Mouse (Mus musculus) thymus, postnatal 4 days (tissue): ENCODE data around the gene Limk2.

Experiments
- DNase-seq: peaks from one replicate; pipeline ENCODE4 v3.0.0; 2021

Limk2 gene

DNA sequence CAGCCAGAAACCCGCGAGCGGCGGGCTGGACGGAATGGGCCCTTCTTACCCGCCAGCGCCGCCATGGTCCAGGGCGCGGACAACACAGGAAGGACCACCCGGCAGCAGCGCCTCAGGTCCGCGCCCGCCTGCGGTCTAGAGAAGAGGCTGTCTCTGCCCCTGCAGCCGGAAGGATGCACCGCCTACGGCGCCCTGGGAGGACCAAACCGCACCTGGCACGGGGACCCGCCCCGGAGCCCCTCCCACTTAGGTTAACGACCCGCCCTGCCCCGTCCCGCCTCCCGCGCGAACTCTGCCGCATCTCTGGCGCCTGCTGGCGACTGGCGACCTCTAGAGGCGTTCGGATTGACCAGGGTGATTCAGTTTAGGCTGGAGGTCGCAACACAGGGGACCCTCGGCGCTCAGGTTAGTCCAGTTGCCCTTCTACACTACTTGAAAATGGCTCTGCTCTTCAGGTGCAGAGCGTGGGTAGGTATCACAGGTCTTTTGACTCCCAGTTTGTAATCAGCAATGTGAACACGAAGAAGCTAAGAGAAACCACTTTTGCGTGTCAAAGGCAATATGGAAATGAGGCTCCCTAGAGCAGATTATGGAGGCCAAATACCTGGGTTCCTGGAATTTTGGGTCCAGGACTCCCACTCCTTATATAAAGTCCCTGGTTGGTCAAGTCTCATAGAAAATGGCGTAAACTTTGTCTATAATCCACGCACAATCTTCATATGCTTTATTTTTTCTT lies at the start of gene Limk2:
Gene Limk2, minus strand, starts transcription at position 193 of the 736 bp plus-strand sequence.
- peak; percentile 99 for DNase-seq

DNA sequence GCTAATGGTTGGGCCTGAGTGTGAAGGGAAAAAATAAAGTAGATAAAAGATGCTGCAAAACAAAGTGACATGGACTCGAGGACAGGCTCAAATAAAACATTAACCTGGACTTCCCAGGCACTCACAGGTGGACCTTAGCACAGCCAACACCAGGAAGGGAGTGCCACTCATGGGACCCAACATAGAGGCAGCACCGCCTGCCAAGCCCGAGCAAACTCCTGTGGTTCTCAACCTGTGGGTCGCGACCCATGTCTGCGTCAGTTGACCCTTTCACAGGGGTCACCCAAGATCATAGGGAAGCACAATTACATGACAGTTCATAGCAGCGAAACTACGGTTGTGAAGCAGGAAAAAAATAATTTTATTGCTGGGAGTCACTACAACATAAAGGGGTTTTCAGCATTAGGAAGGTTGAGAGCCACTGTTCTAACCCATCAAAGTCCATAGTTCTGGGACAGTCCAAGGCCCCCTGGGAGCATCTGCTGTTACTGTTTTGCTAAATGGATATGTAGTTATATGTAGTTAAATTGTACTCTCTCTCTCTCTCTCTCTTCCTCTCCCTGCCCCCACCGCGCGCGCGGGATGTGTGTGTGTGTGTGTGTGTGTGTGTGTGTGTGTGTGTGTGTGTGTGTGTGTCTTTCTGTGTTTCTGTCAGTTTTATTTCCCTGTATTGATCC lies 49.6 kb upstream of the Limk2 start:
- DNase-seq = no peak

- peak; percentile 85 for DNase-seq
Observed at GRCm38 (mm10) chr11:3456354-3456753, 47.4 kb upstream of the Limk2 start.

- DNase-seq = no peak
Observed at GRCm38 (mm10) chr11:3454506-3454905, 45.5 kb upstream of the Limk2 start.

DNA sequence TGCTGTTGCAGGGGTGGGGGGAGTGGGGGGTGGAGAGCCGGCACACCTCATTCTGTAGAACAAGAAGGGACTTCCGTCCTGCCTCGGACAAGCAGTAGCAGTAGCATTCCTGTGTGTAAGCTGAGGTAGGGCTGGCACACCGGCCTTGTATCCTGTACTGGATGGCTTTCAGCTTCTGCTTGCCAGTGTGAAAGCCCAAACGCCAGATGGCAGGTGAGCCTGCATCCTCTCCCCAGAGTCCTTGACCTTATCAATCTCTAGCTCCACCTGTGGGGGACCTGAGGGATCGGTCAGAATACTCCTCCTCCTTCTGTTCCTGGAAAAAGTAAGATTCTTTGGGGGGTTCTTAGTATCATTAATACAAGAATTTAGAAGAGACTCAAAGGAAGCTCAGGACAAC lies 44.5 kb upstream of the Limk2 start:
- peak; percentile 30 for DNase-seq

DNA sequence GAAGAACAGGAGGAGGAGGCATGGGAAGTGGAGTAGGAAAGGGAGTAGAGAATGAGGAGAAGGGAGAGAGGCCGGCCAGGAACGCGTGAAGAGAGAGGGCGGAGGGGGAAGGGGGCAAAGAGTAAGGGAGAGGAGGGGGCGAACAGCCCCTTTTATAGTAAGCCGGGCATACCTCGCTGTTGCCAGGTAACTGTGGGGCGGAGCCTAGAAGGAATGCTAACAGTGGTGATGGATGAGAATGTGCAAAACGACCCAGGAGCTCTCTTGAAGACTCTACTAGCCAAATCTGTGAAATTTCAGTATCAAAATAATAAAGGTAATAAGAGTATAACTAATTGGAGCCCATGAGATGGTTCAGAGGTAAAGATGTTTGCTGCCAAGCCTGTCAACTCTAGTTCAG lies 43.8 kb upstream of the Limk2 start:
- peak; percentile 35 for DNase-seq

- DNase-seq = peak; percentile 89
Observed at GRCm38 (mm10) chr11:3452167-3452639, 43.2 kb upstream of the Limk2 start, which contains the start of gene Rnf185. TSS of gene Rnf185 (minus strand) at chr11:3452363.

DNA sequence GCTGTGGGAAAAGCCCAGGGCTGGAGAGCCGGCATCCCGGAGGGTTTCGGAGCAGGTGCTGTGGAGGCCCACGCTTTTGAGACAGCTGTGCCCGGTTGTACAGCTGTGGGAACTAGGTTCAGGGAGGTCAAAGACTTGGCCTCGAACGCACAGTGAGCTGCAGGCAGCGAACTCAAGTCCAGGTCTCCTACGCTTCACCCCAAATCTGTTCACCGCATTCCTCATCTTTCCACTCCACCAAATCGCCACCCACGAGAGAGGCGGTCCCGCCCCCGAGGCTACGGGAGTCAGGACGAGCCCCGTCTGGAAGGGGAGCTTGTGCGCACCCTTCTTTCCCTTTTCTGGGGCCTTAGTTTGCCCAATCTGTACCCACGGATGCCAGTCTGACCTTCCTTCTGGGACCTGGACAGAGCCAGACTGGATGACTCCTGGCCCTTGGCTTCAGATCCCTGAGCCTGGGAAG lies 42.7 kb upstream of the Limk2 start:
- peak; percentile 58 for DNase-seq

- no peak for DNase-seq
Observed at GRCm38 (mm10) chr11:3444875-3445274, 35.9 kb upstream of the Limk2 start.

- no peak for DNase-seq
Observed at GRCm38 (mm10) chr11:3443091-3443490, 34.1 kb upstream of the Limk2 start.

DNA sequence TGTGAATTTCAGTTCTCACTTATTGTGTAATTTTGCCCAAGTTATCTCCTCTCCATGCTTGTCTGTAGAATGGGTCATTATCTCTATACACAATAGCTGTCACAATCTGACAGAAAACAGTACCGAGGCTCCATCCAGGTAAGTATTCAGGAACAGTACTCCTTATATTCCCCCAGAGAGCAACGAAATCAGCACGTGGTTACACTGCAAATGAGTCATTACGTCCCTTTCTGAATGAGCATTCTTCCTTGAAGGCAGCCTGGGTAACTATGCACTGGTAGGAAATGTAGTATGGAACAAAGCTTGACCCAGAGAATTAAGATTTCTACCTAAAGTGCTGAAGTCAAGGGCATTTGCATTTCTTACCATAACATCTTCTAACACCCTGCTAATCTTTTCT lies 33.7 kb upstream of the Limk2 start:
- no peak for DNase-seq

DNA sequence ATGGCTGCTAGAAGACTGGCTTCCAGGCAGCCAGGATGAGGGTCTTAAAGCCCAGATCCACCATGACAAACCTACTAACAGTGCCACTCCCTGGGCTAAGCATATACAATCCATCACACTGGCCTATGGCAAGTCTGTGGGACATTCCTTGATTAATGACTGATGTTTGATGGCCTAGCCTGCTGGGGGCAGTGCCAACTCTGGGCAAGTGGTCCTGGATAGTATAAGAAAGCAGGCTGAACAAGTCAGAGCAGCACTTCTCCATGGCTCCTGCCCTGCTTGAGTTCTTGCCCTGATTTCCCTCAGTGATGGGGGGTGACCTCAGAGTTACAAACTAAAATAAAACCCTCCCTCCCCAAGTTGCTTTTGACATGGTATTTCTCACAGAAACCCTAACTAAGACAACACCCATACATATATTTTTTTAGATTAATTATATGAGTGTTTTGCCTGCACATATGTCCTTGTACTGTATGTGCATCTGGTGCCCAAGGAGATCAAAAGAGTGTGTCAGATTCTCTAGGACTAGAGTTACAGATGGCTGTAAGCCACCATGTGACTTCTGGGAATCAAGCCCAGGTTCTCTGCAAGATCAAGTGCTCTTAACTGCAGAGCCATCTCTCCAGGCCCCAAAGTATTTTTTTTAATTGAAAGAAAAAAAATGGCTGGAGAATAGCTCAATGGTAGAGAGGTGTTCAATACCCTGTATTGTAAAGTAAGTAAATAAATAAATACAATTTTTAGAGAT lies 32.9 kb upstream of the Limk2 start:
- DNase-seq = no peak

DNA sequence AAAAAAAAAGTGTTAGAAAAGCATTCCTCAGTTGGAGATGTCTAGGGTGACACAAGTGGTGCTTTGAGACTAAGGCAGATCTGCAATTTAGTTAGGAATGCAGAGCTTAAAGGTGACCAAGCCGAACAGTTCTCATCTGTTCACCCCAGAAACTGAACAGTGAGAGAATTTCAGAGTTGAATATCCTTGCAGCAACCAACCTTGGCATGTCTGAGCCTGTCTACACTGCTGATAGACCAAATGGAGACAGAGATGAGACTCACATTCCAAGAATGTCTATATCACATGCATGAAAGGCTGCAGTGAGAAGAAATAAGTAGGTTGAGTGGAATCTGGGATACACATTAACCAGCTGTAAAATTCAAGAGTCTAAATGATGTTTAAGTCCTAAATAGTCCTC lies 28.6 kb upstream of the Limk2 start:
- no peak for DNase-seq

DNA sequence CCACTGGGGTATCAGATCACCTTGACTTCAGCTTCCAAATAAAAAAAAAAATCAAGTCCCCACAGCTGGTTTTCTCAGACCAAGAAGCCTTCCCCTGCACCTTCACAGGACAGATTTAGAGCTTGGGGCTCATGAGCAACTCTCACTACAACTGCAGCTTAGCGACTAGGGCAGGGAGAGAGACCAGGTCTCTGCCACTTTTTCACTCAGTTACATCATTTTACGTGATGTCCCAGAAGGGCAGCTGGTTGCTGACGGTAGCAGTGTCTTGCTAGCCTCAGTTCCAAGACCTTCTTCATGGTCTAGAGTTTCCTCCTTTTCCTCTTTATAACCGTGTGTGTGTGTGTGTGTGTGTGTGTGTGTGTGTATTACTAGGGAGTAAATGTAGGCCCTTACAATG lies 24.8 kb upstream of the Limk2 start:
- no peak for DNase-seq

DNA sequence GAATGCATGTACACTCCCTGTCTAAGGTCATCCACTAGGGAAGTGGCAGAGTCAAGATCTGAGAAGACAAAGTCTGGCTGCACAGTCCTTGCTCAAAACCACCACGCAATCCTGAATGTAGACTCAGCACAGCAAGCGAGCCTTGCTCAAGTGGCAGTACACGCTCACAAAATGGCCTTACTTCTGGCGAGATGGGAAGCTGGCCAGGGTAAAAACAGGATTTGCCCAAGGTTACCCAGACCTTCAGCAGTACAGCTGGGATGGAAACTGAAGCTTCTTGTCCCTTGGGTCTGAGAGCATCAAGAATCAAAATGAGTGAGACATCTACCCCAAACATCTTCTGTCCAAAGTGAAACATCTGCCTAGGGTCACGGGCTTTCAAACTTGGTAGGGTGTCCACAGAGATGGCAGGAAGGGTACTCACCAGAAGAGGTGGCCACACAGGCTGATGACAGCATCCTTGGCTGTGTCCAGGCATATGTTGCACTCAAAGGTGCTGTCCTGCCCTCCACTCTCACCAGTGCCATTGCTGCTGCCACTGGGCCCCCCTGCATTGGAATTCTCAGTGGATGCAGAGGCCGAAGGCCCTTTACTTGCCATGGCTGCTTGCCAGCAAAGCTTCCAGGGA lies 23.1 kb upstream of the Limk2 start:
- DNase-seq = no peak

- DNase-seq = no peak
Observed at GRCm38 (mm10) chr11:3431515-3431914, 22.5 kb upstream of the Limk2 start.

- DNase-seq = no peak
Observed at GRCm38 (mm10) chr11:3428632-3429031, 19.6 kb upstream of the Limk2 start.

GRCm38 (mm10) chr11:3427697-3428230 lies 18.8 kb upstream of the Limk2 start:
- no peak for DNase-seq

GRCm38 (mm10) chr11:3422242-3422641 lies 13.3 kb upstream of the Limk2 start:
- no peak for DNase-seq

DNA sequence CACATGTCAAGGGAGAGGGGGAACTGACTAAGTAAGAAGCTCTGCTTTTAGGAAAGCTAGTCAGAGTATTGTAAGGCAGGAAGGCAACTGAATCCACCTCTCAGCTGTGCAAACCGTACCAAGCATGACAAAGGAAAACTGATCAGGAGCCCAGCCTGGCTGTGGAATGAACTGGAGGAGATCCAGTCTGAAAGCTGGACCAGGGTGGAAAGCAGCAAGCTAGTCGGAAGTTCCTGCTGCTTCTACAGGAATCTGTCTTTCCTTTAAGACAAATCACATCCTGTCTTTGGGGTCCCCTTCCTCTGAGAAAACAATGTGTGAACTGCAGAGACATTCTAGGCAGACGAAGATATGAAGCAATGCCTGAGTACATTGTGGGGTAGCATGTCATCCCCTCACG lies 9.8 kb upstream of the Limk2 start:
- DNase-seq = no peak

DNA sequence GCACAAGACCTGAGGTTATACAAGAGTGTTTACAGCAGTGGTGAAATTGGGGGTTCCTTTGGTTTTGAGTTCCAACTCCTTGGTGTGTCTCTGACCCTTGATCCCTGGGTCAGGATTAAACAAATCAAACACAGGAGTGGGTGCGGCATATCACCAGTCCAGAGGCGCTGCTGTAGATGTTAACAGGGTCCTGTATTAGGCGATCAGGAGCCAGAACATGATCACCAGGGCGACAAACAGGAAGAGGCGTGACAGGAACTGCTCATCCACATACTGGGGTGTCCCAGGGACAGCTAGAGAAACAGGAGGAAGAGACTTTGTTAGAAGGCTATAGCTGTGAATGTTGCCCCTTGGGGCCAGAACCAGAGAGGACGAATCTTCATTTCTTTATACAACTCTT lies 8.8 kb upstream of the Limk2 start:
- no peak for DNase-seq

- no peak for DNase-seq
Observed at GRCm38 (mm10) chr11:3416399-3416798, 7.4 kb upstream of the Limk2 start.

GRCm38 (mm10) chr11:3412111-3412510 lies 3.1 kb upstream of the Limk2 start:
- no peak for DNase-seq
